Mouse (Mus musculus) kidney, postnatal 0 days (tissue): ENCODE measurements around the gene Cep83. TPM values are rescaled to one million over a fixed set of nuclear protein-coding genes. Genes with fewer than 3 reads are reported as not detected.
"Not testable (repeated sequence)": the region's sequence is repeated elsewhere in the genome, so short reads cannot be mapped to it uniquely, and the experiment has no call there.

Source experiments
- ATAC-seq: fragments of 200-750 bp; cut with Nextera tagmentation; replicated peaks from 2 replicates; pipeline ENCODE4 v1.8.0; 2017; ENCODE audit warnings: low read depth, moderate number of reproducible peaks, moderate TSS enrichment, moderate library complexity; ENCODE audit not compliant: low FRiP score
- DNase-seq: peaks from one replicate; pipeline ENCODE4 v3.0.0-alpha.2; 2016; ENCODE audit warnings: low spot score
- H3K27ac ChIP-seq: fragments of 300-500 bp; sonication (generic); 2 replicates; pipeline ENCODE4 v1.5.1; 2014; ENCODE audit warnings: mild to moderate bottlenecking
- H3K27me3 ChIP-seq: fragments of 300-500 bp; sonication (generic); 2 replicates; pipeline ENCODE4 v1.6.1; 2014; ENCODE audit warnings: low read length, mixed read lengths; ENCODE audit not compliant: insufficient read depth
- H3K36me3 ChIP-seq: fragments of 300-500 bp; sonication (generic); 2 replicates; pipeline ENCODE4 v1.6.1; 2014; ENCODE audit warnings: low read length, mixed read lengths; ENCODE audit not compliant: insufficient read depth
- H3K4me1 ChIP-seq: fragments of 300-500 bp; sonication (generic); replicated peaks from 2 replicates; pipeline ENCODE4 v1.6.1; 2014; ENCODE audit warnings: antibody characterized with exemption, low read length, mixed read lengths; ENCODE audit not compliant: insufficient read depth
- H3K4me2 ChIP-seq: fragments of 300-500 bp; sonication (generic); 2 replicates; pipeline ENCODE4 v1.6.1; 2014; ENCODE audit warnings: mild to moderate bottlenecking, low read length, moderate library complexity, mixed read lengths
- H3K4me3 ChIP-seq: fragments of 300-500 bp; sonication (generic); replicated peaks from 2 replicates; pipeline ENCODE4 v1.5.1; 2014; ENCODE audit warnings: low read depth, low read length
- H3K9ac ChIP-seq: fragments of 300-500 bp; sonication (generic); 2 replicates; pipeline ENCODE4 v1.6.1; 2014; ENCODE audit warnings: low read depth, low read length
- H3K9me3 ChIP-seq: fragments of 300-500 bp; sonication (generic); replicated peaks from 2 replicates; pipeline ENCODE4 v1.6.1; 2016; ENCODE audit warnings: low read length, inconsistent platforms, mixed read lengths
- CTCF ChIP-seq: IDR thresholded peaks from 2 replicates; pipeline ENCODE4 v1.5.1; 2016; ENCODE audit warnings: antibody characterized with exemption, low read depth, mild to moderate bottlenecking, moderate library complexity
- WGBS: fragments of 180-500 bp; shearing (Covaris S2); extraction: QIAGEN DNeasy Blood & Tissue Kit; methylation state at CpG from one replicate; pipeline ENCODE4 v1.1.7; 2014; 5-methylcytosine and 5-hydroxymethylcytosine counted together
- polyA plus RNA-seq: library from polyadenylated mRNA; unstranded; fragments of >200 nt; fragmentation: Nextera tagmentation; extraction: Ambion mirVana; gene quantifications from 2 replicates; pipeline ENCODE4 v1.2.1, GENCODE M21; 2015

Gene Cep83
- polyA plus RNA-seq, 1 experiment from 2014 or later: 16.4 TPM

- no peaks in the 10 kb centered on the region for H3K36me3 ChIP-seq
- no peak overlapping the region for H3K27ac ChIP-seq
- H3K9ac ChIP-seq: no peak overlapping the region
- WGBS: 56% methylated on average over 3 of the region's 3 CpGs
- DNase-seq: peak; percentile 52
- H3K27me3 ChIP-seq: no peaks in the 10 kb centered on the region
- H3K4me3 ChIP-seq: no peak overlapping the region
- TF ChIP-seq CTCF: no peak
- no peak for ATAC-seq
- H3K4me2 ChIP-seq: no peak overlapping the region
- no peaks in the 10 kb centered on the region for H3K4me1 ChIP-seq
- H3K9me3 ChIP-seq: no peaks in the 10 kb centered on the region
Observed at GRCm38 (mm10) chr10:94709622-94710319, 21.3 kb downstream of the Cep83 start.

DNA sequence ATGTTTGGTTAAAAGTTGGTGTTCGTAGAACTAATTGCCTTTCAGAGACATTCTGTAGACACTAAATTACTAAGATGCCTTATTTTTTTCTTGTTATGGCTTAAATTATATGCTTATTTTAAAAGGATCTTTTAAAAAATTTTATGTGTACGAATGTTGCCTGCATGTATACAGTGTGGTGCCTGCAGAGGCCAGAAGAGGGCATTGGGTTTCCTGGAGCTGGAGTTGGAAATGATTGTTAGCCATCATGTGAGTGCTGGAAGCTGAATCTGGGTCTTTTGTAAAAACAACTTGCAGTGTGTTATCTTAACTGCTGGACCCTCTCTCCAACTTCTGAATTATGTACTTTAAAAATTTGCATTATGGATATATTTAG, 21.9 kb downstream of the Cep83 start:
- H3K36me3 ChIP-seq: no peaks in the 10 kb centered on the region
- no peak overlapping the region for H3K9ac ChIP-seq
- no peak for ATAC-seq
- H3K4me1 ChIP-seq: no peaks in the 10 kb centered on the region
- H3K4me2 ChIP-seq: no peak overlapping the region
- no peaks in the 10 kb centered on the region for H3K9me3 ChIP-seq
- no peak overlapping the region for H3K4me3 ChIP-seq
- H3K27me3 ChIP-seq: no peaks in the 10 kb centered on the region
- DNase-seq: no peak
- H3K27ac ChIP-seq: no peak overlapping the region
- 72% methylated on average over 2 of the region's 2 CpGs for WGBS
- peak; percentile 30; the same call in 1 of the 2 replicates for TF ChIP-seq CTCF

- no peak for TF ChIP-seq CTCF
- DNase-seq (no peak), ATAC-seq (no peak)
- Histone ChIP-seq H3K27me3 (no peaks in the 10 kb centered on the region), H3K4me2 (no peak overlapping the region), H3K36me3 (no peaks in the 10 kb centered on the region), H3K27ac (no peak overlapping the region), H3K4me1 (no peaks in the 10 kb centered on the region), H3K4me3 (no peak overlapping the region), H3K9ac (no peak overlapping the region), H3K9me3 (no peaks in the 10 kb centered on the region)
- WGBS: 93% methylated on average over 6 of the region's 6 CpGs
Observed at GRCm38 (mm10) chr10:94720300-94720699, 31.8 kb downstream of the Cep83 start.

GRCm38 (mm10) chr10:94728053-94728452, 39.6 kb downstream of the Cep83 start:
- not testable (repeated sequence) for H3K27ac ChIP-seq, DNase-seq
- 93% methylated on average over 2 of the region's 2 CpGs for WGBS

GRCm38 (mm10) chr10:94730445-94730844, 42.0 kb downstream of the Cep83 start:
- Histone ChIP-seq H3K9ac (no peak overlapping the region), H3K9me3 (no peaks in the 10 kb centered on the region), H3K4me1 (no peaks in the 10 kb centered on the region), H3K4me3 (no peak overlapping the region), H3K4me2 (no peak overlapping the region), H3K27me3 (no peaks in the 10 kb centered on the region), H3K36me3 (peaks cover 3% of the 10 kb centered on the region; the same call in 1 of the 2 replicates), H3K27ac (no peak overlapping the region)
- TF ChIP-seq CTCF: no peak
- 96% methylated on average over 3 of the region's 3 CpGs for WGBS
- no peak for ATAC-seq
- DNase-seq: no peak

More at GRCm38 (mm10) chr10:94728053-94728452, 39.6 kb downstream of the Cep83 start:
- H3K36me3 ChIP-seq, ATAC-seq, H3K9me3 ChIP-seq, H3K27me3 ChIP-seq, H3K9ac ChIP-seq, H3K4me1 ChIP-seq, H3K4me2 ChIP-seq, H3K4me3 ChIP-seq: not testable (repeated sequence)

- ATAC-seq (no peak), DNase-seq (no peak)
- TF ChIP-seq CTCF: no peak
- no peaks in the 10 kb centered on the region for H3K36me3 ChIP-seq
- H3K9ac ChIP-seq: no peak overlapping the region
- H3K4me2 ChIP-seq: no peak overlapping the region
- H3K4me3 ChIP-seq: no peak overlapping the region
- no peaks in the 10 kb centered on the region for H3K27me3 ChIP-seq
- no peaks in the 10 kb centered on the region for H3K9me3 ChIP-seq
- no peak overlapping the region for H3K27ac ChIP-seq
- H3K4me1 ChIP-seq: no peaks in the 10 kb centered on the region
- 97% methylated on average over 3 of the region's 3 CpGs for WGBS
Observed at GRCm38 (mm10) chr10:94734829-94735228, 46.4 kb downstream of the Cep83 start.

DNA sequence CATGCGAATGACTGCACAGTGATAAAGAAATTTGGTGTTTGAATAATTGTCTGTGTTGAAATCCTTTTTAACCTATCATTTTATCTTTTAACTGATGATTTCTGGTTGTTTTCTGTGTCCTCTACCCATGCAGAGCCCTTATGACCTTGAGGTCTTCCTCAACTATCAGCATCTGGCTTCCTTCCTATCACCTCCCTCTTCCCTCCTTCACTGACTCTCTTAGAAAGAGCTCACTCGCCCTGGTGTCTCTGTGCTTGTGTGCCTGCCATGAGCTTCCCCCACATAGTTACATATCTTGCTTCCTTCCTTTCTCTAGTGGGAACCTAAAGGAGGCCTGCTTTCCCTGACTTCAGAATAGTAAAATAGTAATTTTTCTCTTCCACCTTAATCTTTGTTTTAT, 51.8 kb downstream of the Cep83 start:
- no peak for TF ChIP-seq CTCF

More for the DNA sequence above, 51.8 kb downstream of the Cep83 start:
- no peaks in the 10 kb centered on the region for H3K4me1 ChIP-seq
- no peaks in the 10 kb centered on the region for H3K27me3 ChIP-seq
- H3K4me3 ChIP-seq: no peak overlapping the region
- no peak for DNase-seq
- WGBS: 72% methylated on average over 2 of the region's 2 CpGs
- ATAC-seq: no peak
- H3K27ac ChIP-seq: no peak overlapping the region
- no peaks in the 10 kb centered on the region for H3K36me3 ChIP-seq
- H3K9me3 ChIP-seq: no peaks in the 10 kb centered on the region
- H3K9ac ChIP-seq: no peak overlapping the region
- no peak overlapping the region for H3K4me2 ChIP-seq
